27 mouse cellular contexts compared by ENCODE assay signal in genomic region chr13:9429884-9430283, GRCm38 (mm10).
DNase-seq lines count a peak whose midpoint lies in the region; ATAC-seq and TF ChIP-seq lines count a peak whose summit lies in the region.
"Had no signal": no experiment of that assay in that cellular context is flagged by ENCODE, and none has a peak within 500 bp of the region (broad histone marks: within the 10 kb centered on the region; RNA-seq: fewer than 3 reads in every experiment).

No protein-coding gene starts in this region.

- no peak for ATAC-seq in erythroid progenitor cell, adult 5-6 weeks (replicated peaks; ENCODE audit: low FRiP score, poor library complexity, severe bottlenecking)
- ATAC-seq: forebrain, embryonic 13.5 days; lung, postnatal 0 days; midbrain, embryonic 15.5 days had no signal

- WGBS in heart, adult 2 months: 76% methylated on average over 1 of the region's 1 CpGs

- peak overlapping the region; percentile 51 for H3K27ac ChIP-seq in heart, adult 2 months
- no peak overlapping the region for H3K27ac ChIP-seq in CH12.LX (ENCODE audit: insufficient read depth, low read depth)
- H3K27ac ChIP-seq: forebrain, embryonic 13.5 days; heart, embryonic 15.5 days; hindbrain, embryonic 13.5 days; limb, embryonic 10.5 days; limb, embryonic 15.5 days; liver, embryonic 13.5 days; midbrain, embryonic 15.5 days; stomach, embryonic 15.5 days had no signal

- no peak overlapping the region for H3K9ac ChIP-seq in heart, adult 2 months (ENCODE audit: low read depth, low read length)
- peak overlapping the region; percentile 63 for H3K9ac ChIP-seq in CH12.LX (ENCODE audit: insufficient read depth, low read depth)
- H3K9ac ChIP-seq: forebrain, embryonic 13.5 days; heart, embryonic 15.5 days; hindbrain, embryonic 13.5 days; limb, embryonic 15.5 days; liver, embryonic 13.5 days; midbrain, embryonic 15.5 days; stomach, embryonic 15.5 days had no signal

- no peak for TF ChIP-seq CTCF in heart, adult 2 months (IDR thresholded peaks at IDR 0.05)
- TF ChIP-seq CTCF in CH12.LX (conservative IDR thresholded peaks at IDR 0.05 in 1 of 2, IDR thresholded peaks at IDR 0.05 in 1 of 2; ENCODE audit: low read depth in 2 of 2, low read length in 2 of 2): no peak

- TF ChIP-seq POLR2A in heart, adult 2 months (IDR thresholded peaks at IDR 0.05; ENCODE audit: insufficient read depth, low read depth, low read length): no peak
- no peak for TF ChIP-seq POLR2A in CH12.LX (IDR thresholded peaks at IDR 0.05; ENCODE audit: low read depth, low read length)

- intact Hi-C loops in heart, adult 2 months (cut with DNase I): no loop called here

- dilution Hi-C loops in CH12.LX (cut with MboI; ENCODE audit: extremely low pct_ligation_motif_present, extremely low pct_unique_long_range_greater_than_20kb, low sequenced_read_pairs): no loop called here

- no peak for TF ChIP-seq EP300 in heart, adult 2 months (IDR thresholded peaks at IDR 0.05; ENCODE audit: insufficient read depth, low read depth, low read length)
- TF ChIP-seq EP300 in CH12.LX (IDR thresholded peaks at IDR 0.05; ENCODE audit: low read length): peak; percentile 64; the same call in 1 of the 2 replicates

- H3K4me3 ChIP-seq in heart, adult 2 months: no peak overlapping the region
- H3K4me3 ChIP-seq in CH12.LX (replicated peaks in 1 of 3; ENCODE audit: low read depth in 2 of 3, low read length in 2 of 3, poor library complexity in 1 of 3): no peak overlapping the region
- H3K4me3 ChIP-seq: forebrain, embryonic 13.5 days; heart, embryonic 15.5 days; hindbrain, embryonic 13.5 days; limb, embryonic 10.5 days; limb, embryonic 15.5 days; liver, embryonic 13.5 days; midbrain, embryonic 15.5 days; stomach, embryonic 15.5 days had no signal

- H3K4me2 ChIP-seq in CH12.LX (ENCODE audit: insufficient read depth, low read depth, poor library complexity, severe bottlenecking): peak overlapping the region; percentile 91
- H3K4me2 ChIP-seq: forebrain, embryonic 13.5 days; heart, embryonic 15.5 days; hindbrain, embryonic 13.5 days; limb, embryonic 15.5 days; liver, embryonic 13.5 days; midbrain, embryonic 15.5 days; stomach, embryonic 15.5 days had no signal

- TF ChIP-seq RAD21 in CH12.LX (IDR thresholded peaks at IDR 0.05; ENCODE audit: low read depth, low read length): no peak

- H3K27me3 ChIP-seq in heart, adult 2 months (ENCODE audit: control insufficient read depth, insufficient read depth, low read length): no peaks in the 10 kb centered on the region
- H3K27me3 ChIP-seq in CH12.LX (replicated peaks): no peaks in the 10 kb centered on the region
- H3K27me3 ChIP-seq: forebrain, embryonic 13.5 days; heart, embryonic 15.5 days; hindbrain, embryonic 13.5 days; limb, embryonic 15.5 days; liver, embryonic 13.5 days; midbrain, embryonic 15.5 days; stomach, embryonic 15.5 days had no signal

- peaks cover 43% of the 10 kb centered on the region for H3K36me3 ChIP-seq in heart, adult 2 months (ENCODE audit: control insufficient read depth, insufficient read depth, low read length)
- H3K36me3 ChIP-seq in CH12.LX (replicated peaks in 1 of 2; ENCODE audit: control insufficient read depth in 1 of 2, insufficient read depth in 1 of 2, low read length in 1 of 2): no peaks in the 10 kb centered on the region
- H3K36me3 ChIP-seq: G1E; heart, embryonic 15.5 days; hindbrain, embryonic 13.5 days; limb, embryonic 10.5 days; limb, embryonic 15.5 days; liver, embryonic 13.5 days; midbrain, embryonic 15.5 days; stomach, embryonic 15.5 days had no signal

- H3K4me1 ChIP-seq in heart, adult 2 months (ENCODE audit: control insufficient read depth, insufficient read depth, low read length): peaks cover 14% of the 10 kb centered on the region
- H3K4me1 ChIP-seq in CH12.LX (ENCODE audit: control insufficient read depth in 1 of 2, insufficient read depth in 2 of 2): peaks cover 0 to 7% of the 10 kb centered on the region in 2 experiments; a peak in 2 of 4 replicates
- H3K4me1 ChIP-seq: forebrain, embryonic 13.5 days; hindbrain, embryonic 13.5 days; limb, embryonic 10.5 days; limb, embryonic 15.5 days; midbrain, embryonic 15.5 days; stomach, embryonic 15.5 days had no signal

- H3K9me3 ChIP-seq in CH12.LX (replicated peaks; ENCODE audit: low read length): peaks cover 4% of the 10 kb centered on the region
- H3K9me3 ChIP-seq: G1E; heart, embryonic 15.5 days; limb, embryonic 10.5 days; limb, embryonic 15.5 days; liver, embryonic 13.5 days; stomach, embryonic 15.5 days had no signal

- DNase-seq in heart, adult 2 months: no peak
- no peak for DNase-seq in heart, adult 18-20 months
- peak; percentile 5 for DNase-seq in 416B (ENCODE audit: low read depth)
- DNase-seq in CH12.LX (ENCODE audit: extremely low read depth): no peak
- peak; percentile 66 for DNase-seq in induced T-regulatory cell, adult 2 months (ENCODE audit: low read depth)
- DNase-seq in urinary bladder, postnatal 14 days (ENCODE audit: low spot score): no peak
- no peak for DNase-seq in embryo, embryonic 10 days (ENCODE audit: low spot score)
- DNase-seq: adrenal gland, postnatal 14 days; cerebellum, adult 11-12 months; cerebellum, adult 9-11 months; heart, postnatal 36 days; kidney, adult 11 months; kidney, postnatal 14 days; layer of hippocampus, adult 9-11 months; liver, embryonic 13.5 days; lung, adult 18-20 months; lung, postnatal 4 days had no signal

- no peaks in the 10 kb centered on the region; the same call in 1 of the 2 replicates for H3K79me2 ChIP-seq in heart, adult 2 months (replicated peaks; ENCODE audit: control insufficient read depth, insufficient read depth, low read length)
- H3K79me2 ChIP-seq in CH12.LX (replicated peaks; ENCODE audit: control insufficient read depth, extremely low read depth, insufficient read depth, poor library complexity, severe bottlenecking): no peaks in the 10 kb centered on the region

- in situ Hi-C loops in CH12.LX (cut with MboI; ENCODE audit: low pct_ligation_motif_present, low pct_unique_long_range_greater_than_20kb, low sequenced_read_pairs): no loop called here

TF ChIP-seq in CH12.LX, 34 proteins besides CTCF, POLR2A, EP300 and RAD21:
- TF ChIP-seq ZKSCAN1 (IDR thresholded peaks at IDR 0.05; ENCODE audit: borderline replicate concordance, low read depth, low read length) (no peak), IRF4 (IDR thresholded peaks at IDR 0.05; ENCODE audit: low read depth, low read length) (peak; percentile 75)
TF ChIP-seq in CH12.LX: peak in this region for 1.

Comparison
In these comparisons a context has a peak if more than half of its experiments do, and no peak if none do; other contexts are left out.
1. DNase-seq: peak in 416B (single experiment) and induced T-regulatory cell, adult 2 months (single experiment); none in heart, adult 2 months (0 of 2), heart, adult 18-20 months (0 of 2), CH12.LX (single experiment), urinary bladder, postnatal 14 days (single experiment) and embryo, embryonic 10 days (single experiment).